Mouse (Mus musculus): ENCODE data around the gene Acta1. TPM values are rescaled to one million over a fixed set of nuclear protein-coding genes. Genes with fewer than 3 reads are reported as not detected.

Gene Acta1
- total RNA-seq, 1 experiment from 2014 or later: not detected

- no peak for ATAC-seq (replicated peaks; ENCODE audit: insufficient number of reproducible peaks, low FRiP score, low TSS enrichment, poor library complexity, severe bottlenecking)
These were observed 43.0 kb downstream of the Acta1 start for GRCm38 (mm10) chr8:123851590-123851989.

GRCm38 (mm10) chr8:123849352-123849751 is 45.2 kb downstream of the Acta1 start:
- ATAC-seq (replicated peaks; ENCODE audit: insufficient number of reproducible peaks, low FRiP score, low TSS enrichment, poor library complexity, severe bottlenecking): no peak

- no peak for ATAC-seq (replicated peaks; ENCODE audit: insufficient number of reproducible peaks, low FRiP score, low TSS enrichment, poor library complexity, severe bottlenecking)
These were observed 47.0 kb downstream of the Acta1 start for GRCm38 (mm10) chr8:123847546-123847945.

- no peak for ATAC-seq (replicated peaks; ENCODE audit: insufficient number of reproducible peaks, low FRiP score, low TSS enrichment, poor library complexity, severe bottlenecking)
These were observed 48.0 kb downstream of the Acta1 start for GRCm38 (mm10) chr8:123846509-123846908.

GRCm38 (mm10) chr8:123845991-123846390 is 48.6 kb downstream of the Acta1 start:
- ATAC-seq (replicated peaks; ENCODE audit: insufficient number of reproducible peaks, low FRiP score, low TSS enrichment, poor library complexity, severe bottlenecking): no peak

- ATAC-seq (replicated peaks; ENCODE audit: insufficient number of reproducible peaks, low FRiP score, low TSS enrichment, poor library complexity, severe bottlenecking): no peak
These were observed 49.4 kb downstream of the Acta1 start for GRCm38 (mm10) chr8:123845114-123845513.

- no peak for ATAC-seq (replicated peaks; ENCODE audit: insufficient number of reproducible peaks, low FRiP score, low TSS enrichment, poor library complexity, severe bottlenecking)
These were observed 50.2 kb downstream of the Acta1 start for GRCm38 (mm10) chr8:123844341-123844740.

- no peak for ATAC-seq (replicated peaks; ENCODE audit: insufficient number of reproducible peaks, low FRiP score, low TSS enrichment, poor library complexity, severe bottlenecking)
These were observed 52.5 kb downstream of the Acta1 start for GRCm38 (mm10) chr8:123842086-123842485.

Other genes with a start within 250 kb of the Acta1 start
- gene Rhou, start 240.8 kb downstream of the Acta1 start, total RNA-seq (2017): 0.19 to 1.7 TPM (median 0.86 TPM) in 3 replicates
- gene Rab4a, start 88.8 kb downstream of the Acta1 start, total RNA-seq (2017): 0.68 to 0.86 TPM (median 0.75 TPM) in 3 replicates
- 3.1 to 8.9 TPM (median 6.7 TPM) in 3 replicates for gene Ccsap, start 34.5 kb downstream of the Acta1 start, total RNA-seq (2017)
- gene Nup133, start 54.5 kb upstream of the Acta1 start, total RNA-seq (2017): 9.4 to 12.3 TPM (median 10.7 TPM) in 3 replicates
- 6.3 to 7.8 TPM (median 7.2 TPM) in 3 replicates for gene Abcb10, start 88.4 kb upstream of the Acta1 start, total RNA-seq (2017)
- gene Taf5l, start 126.6 kb upstream of the Acta1 start, total RNA-seq (2017): 20.4 to 25.8 TPM (median 24.3 TPM) in 3 replicates
- gene Urb2, start 126.8 kb upstream of the Acta1 start, total RNA-seq (2017): 5.7 to 7.1 TPM (median 6.0 TPM) in 3 replicates